Mouse (Mus musculus): ENCODE measurements around the gene Slc48a1.

GRCm38 (mm10) chr15:97773961-97774370, 4.4 kb upstream of the Slc48a1 start:
- no peak for TF ChIP-seq CTCF (IDR thresholded peaks at IDR 0.05 in 2 of 3, conservative IDR thresholded peaks at IDR 0.05 in 1 of 3; ENCODE audit: control insufficient read depth in 1 of 3, insufficient read depth in 1 of 3, low read depth in 2 of 3, low read length in 3 of 3, poor library complexity in 1 of 3, severe bottlenecking in 1 of 3)
- no peak for TF ChIP-seq RAD21 (IDR thresholded peaks at IDR 0.05; ENCODE audit: low read depth, low read length)
- TF ChIP-seq TAL1 (IDR thresholded peaks at IDR 0.05; ENCODE audit: low read length): no peak
- no peak for TF ChIP-seq NRF1 (IDR thresholded peaks at IDR 0.05; ENCODE audit: insufficient read depth, low read depth, low read length, poor library complexity, severe bottlenecking)

Measured in MEL (cell line).